Mouse (Mus musculus) spleen, adult 2 months (tissue): ENCODE results near the gene Ptpdc1. TPM values are rescaled to one million over a fixed set of nuclear protein-coding genes. Genes with fewer than 3 reads are reported as not detected.

Experiments used
- DNase-seq, 2 experiments: peaks; one replicate each; pipeline versions ENCODE4 v3.0.0 to v3.0.0-alpha.2; 2012 to 2021; ENCODE audit warnings: low spot score in 2 of 2, low read depth in 1 of 2
- H3K27ac ChIP-seq: fragments of 200-500 bp; 2 replicates; pipeline ENCODE4 v1.5.1; 2012; ENCODE audit warnings: low read length, inconsistent platforms; ENCODE audit not compliant: insufficient read depth
- H3K27me3 ChIP-seq: fragments of 200-500 bp; 2 replicates; pipeline ENCODE4 v1.6.1; 2012; ENCODE audit warnings: mild to moderate bottlenecking, moderate library complexity, low read length, inconsistent platforms; ENCODE audit not compliant: control insufficient read depth, insufficient read depth
- H3K36me3 ChIP-seq: fragments of 200-500 bp; 2 replicates; pipeline ENCODE4 v1.6.1; 2012; ENCODE audit warnings: mild to moderate bottlenecking, low read length, inconsistent platforms; ENCODE audit not compliant: control insufficient read depth, insufficient read depth
- H3K4me1 ChIP-seq: fragments of 200-500 bp; 2 replicates; pipeline ENCODE4 v1.6.1; 2011; ENCODE audit warnings: inconsistent platforms; ENCODE audit not compliant: control insufficient read depth, insufficient read depth, insufficient read length
- H3K4me3 ChIP-seq: fragments of 200-500 bp; 2 replicates; pipeline ENCODE4 v1.5.1; 2011; ENCODE audit warnings: mild to moderate bottlenecking, inconsistent platforms; ENCODE audit not compliant: insufficient read depth, insufficient read length; ENCODE audit errors: extremely low read depth
- CTCF ChIP-seq: fragments of 200-500 bp; IDR thresholded peaks from 2 replicates; pipeline ENCODE4 v1.5.1; 2011; ENCODE audit warnings: mild to moderate bottlenecking, inconsistent platforms; ENCODE audit not compliant: insufficient read depth, insufficient read length, insufficient replicate concordance; ENCODE audit errors: extremely low read depth
- POLR2A ChIP-seq: fragments of 200-500 bp; IDR thresholded peaks from 2 replicates; pipeline ENCODE4 v1.6.1; 2011; ENCODE audit warnings: low read depth, low read length, inconsistent platforms
- WGBS: fragments of 180-500 bp; shearing (Covaris S2); methylation state at CpG from one replicate; pipeline ENCODE4 v1.1.7; 2018; 5-methylcytosine and 5-hydroxymethylcytosine counted together
- polyA plus RNA-seq: library from polyadenylated mRNA; depleted of rRNA; stranded (reverse); fragments of >200 nt; gene quantifications from 2 replicates; pipeline ENCODE4 v1.2.3, GENCODE M21; 2012

Gene Ptpdc1
- polyA plus RNA-seq, 1 experiment = 0.79 TPM

DNA sequence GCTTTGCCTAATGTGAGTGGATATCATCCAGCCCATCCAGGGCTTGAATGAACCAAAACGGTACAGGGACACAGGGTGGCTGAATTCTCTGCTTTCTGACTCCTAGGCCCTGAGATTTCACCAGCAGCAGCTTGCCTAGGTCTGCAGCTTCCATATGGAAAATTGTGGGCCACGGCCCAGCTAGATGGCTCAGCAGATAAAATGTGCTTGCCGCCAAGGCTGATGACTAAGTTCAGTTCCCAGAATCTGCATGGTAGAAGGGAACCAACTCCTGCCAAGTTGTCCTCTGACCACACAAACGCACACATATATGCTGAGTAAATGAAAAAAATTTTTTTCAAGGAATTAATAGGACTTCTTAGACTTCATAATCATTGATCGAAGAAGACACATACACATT lies 77.2 kb downstream of the Ptpdc1 start:
- no peak overlapping the region for H3K4me3 ChIP-seq
- no peaks in the 10 kb centered on the region for H3K27me3 ChIP-seq
- peaks cover 1% of the 10 kb centered on the region; the same call in 1 of the 2 replicates for H3K4me1 ChIP-seq
- H3K36me3 ChIP-seq = no peaks in the 10 kb centered on the region
- no peak for DNase-seq
- TF ChIP-seq CTCF (no peak), POLR2A (no peak)
- 84% methylated on average over 5 of the region's 5 CpGs for WGBS
- no peak overlapping the region for H3K27ac ChIP-seq

DNA sequence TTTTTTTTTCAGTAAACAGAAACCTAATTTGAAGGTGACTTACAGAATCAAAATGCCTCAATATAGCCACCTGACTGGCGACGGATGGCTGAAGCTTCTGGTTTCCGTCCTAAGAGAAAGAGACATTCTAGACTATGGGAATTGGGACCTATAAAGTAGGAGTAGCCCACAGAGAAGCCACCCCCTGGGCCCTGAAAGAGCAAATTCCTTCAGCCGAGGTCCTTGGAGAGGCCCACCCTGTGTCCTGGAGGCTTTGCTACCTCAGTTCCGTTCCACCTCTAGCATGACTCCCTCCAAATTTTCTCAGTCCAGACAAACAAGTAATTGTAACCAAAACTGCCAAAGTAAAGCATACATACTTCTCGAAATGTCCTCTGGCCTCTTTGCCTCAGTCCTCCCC lies 77.8 kb downstream of the Ptpdc1 start:
- H3K36me3 ChIP-seq = no peaks in the 10 kb centered on the region

DNA sequence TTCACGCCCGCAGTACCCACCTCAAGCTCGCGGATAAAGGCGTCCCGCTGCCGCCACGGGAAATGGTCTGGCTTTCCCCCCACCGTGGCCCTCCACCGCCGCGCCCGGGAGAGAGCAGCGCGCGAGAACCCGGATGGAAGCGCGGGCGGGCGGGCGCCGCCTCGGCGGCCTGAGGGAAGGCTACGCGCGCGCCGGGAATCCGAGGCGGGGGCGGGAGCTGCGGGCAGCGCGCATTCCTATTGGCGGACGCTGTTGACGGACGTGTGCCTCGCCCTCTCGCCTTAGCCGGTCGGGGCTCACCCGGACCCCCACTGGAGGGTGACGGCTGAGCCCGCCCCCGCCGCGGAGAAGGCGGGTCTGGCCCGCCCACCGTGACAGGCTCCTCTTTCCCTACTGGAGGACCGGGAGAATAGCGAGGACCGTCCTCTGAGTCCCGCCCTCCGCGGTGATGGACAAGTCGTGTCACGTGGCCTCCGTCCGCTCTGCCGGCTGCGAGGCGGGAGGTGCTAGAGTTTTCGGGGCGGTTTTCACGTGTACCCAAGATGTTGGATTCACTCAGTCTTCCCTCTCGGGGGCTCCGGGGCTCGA lies 79.0 kb downstream of the Ptpdc1 start:
- Histone ChIP-seq H3K27me3 (no peaks in the 10 kb centered on the region), H3K36me3 (no peaks in the 10 kb centered on the region), H3K27ac (peak overlapping the region; percentile 98), H3K4me1 (peaks cover 3% of the 10 kb centered on the region; the same call in 1 of the 2 replicates), H3K4me3 (peak overlapping the region; percentile 90)
- DNase-seq = peak; percentile 96 to 98
- WGBS = under 1% methylated on average over 58 of the region's 72 CpGs
- TF ChIP-seq CTCF = no peak
- TF ChIP-seq POLR2A = peak; percentile 61

More for the DNA sequence above, 77.8 kb downstream of the Ptpdc1 start:
- WGBS = 95% methylated on average over 6 of the region's 6 CpGs
- Histone ChIP-seq H3K27me3 (no peaks in the 10 kb centered on the region), H3K27ac (no peak overlapping the region), H3K4me3 (no peak overlapping the region), H3K4me1 (peaks cover 1% of the 10 kb centered on the region; the same call in 1 of the 2 replicates)
- TF ChIP-seq POLR2A (no peak), CTCF (no peak)
- no peak for DNase-seq

DNA sequence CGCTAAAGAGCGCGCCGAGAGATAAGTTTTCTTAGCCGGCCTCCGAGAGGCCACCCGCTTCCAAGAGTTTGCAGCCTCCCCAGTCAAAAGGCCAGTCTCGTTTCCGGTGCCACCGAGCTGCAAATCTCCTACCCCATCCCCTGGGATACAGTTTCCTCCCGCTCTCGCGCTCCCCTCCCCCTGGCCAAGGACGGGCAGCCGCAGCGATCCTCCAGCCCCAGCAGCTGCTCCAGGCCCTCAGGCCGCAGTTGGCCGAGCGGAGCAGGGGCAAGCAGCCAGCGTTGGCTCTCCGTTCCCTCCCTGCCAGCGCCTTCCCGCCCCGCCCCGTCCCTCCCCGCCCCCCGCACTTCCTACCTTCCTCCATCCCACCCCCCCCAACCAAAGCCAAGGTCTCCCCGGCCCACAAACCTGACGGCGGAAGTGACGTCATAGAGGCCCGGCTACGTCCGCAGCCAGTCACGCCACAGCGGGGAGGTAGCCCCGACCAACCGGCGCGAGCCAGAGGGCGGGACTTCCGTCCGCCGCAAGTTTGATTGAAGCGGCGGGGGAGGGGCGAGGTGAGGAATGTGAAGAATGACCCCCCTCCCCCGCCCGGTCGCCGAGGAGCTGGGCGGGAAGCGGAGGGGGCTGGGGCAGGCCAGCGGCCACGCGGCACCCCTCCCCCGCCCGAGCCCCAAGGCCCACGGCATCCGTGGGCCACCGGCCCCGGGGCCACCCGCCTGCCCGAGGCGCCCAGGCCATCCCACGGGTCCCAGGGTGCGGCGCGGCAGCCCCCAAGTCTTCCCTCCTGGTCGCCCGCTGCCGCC lies 79.8 kb downstream of the Ptpdc1 start:
- 1% methylated on average over 63 of the region's 72 CpGs for WGBS

DNA sequence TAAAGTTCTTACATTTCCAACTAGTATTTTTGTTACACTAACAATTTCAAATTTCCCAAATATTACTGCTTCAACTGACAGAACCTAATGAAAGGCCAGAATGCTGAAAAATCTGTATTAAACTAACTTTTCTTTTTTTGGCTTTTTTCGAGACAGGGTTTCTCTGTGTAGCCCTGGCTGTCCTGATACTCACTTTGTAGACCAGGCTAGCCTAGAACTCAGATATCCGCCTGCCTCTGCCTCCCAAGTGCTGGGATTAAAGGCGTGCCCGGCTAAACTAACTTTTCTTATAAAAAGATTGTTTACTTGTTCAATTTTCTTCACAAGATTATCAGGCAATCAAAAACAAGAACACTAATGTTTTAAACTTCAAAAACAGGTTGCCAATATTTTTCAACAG lies 80.6 kb downstream of the Ptpdc1 start:
- DNase-seq = no peak
- Histone ChIP-seq H3K27ac (no peak overlapping the region), H3K36me3 (no peaks in the 10 kb centered on the region), H3K4me3 (no peak overlapping the region), H3K27me3 (no peaks in the 10 kb centered on the region), H3K4me1 (peaks cover 3% of the 10 kb centered on the region; the same call in 1 of the 2 replicates)
- 38% methylated on average over 4 of the region's 4 CpGs for WGBS
- TF ChIP-seq POLR2A (no peak), CTCF (no peak)

More for the DNA sequence above, 79.8 kb downstream of the Ptpdc1 start:
- DNase-seq = peak; percentile 94 to 96
- Histone ChIP-seq H3K27me3 (no peaks in the 10 kb centered on the region), H3K36me3 (no peaks in the 10 kb centered on the region), H3K4me1 (peaks cover 3% of the 10 kb centered on the region; the same call in 1 of the 2 replicates), H3K4me3 (peak overlapping the region; percentile 90), H3K27ac (peak overlapping the region; percentile 98)
- no peak for TF ChIP-seq POLR2A
- no peak for TF ChIP-seq CTCF

DNA sequence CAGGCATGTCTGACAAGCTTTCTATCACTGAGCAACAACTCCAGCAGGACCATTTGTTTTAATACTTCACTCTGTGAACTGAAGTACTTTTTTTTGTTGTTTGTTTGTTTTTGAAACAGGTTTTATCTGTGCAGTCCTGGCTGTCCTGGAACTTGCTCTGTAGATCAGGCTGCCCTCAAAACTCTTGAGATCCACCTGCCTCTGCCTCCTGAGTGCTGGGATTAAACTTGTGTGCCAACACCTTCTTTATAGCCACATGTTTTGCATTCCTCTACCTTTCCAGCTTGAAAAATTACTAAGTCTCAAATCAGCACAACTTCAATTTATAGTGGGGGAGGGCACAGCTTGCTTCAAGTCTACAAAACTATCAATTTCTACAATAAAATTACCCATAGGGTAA lies 81.1 kb downstream of the Ptpdc1 start:
- Histone ChIP-seq H3K4me3 (no peak overlapping the region), H3K36me3 (no peaks in the 10 kb centered on the region), H3K27ac (no peak overlapping the region), H3K4me1 (peaks cover 3% of the 10 kb centered on the region; the same call in 1 of the 2 replicates), H3K27me3 (no peaks in the 10 kb centered on the region)
- TF ChIP-seq CTCF = no peak
- no peak for TF ChIP-seq POLR2A
- no peak for DNase-seq
